Mouse (Mus musculus): ENCODE measurements around the gene 5830473C10Rik. TPM values are rescaled to one million over a fixed set of nuclear protein-coding genes. Genes with fewer than 3 reads are reported as not detected.
A peak's percentile ranks its signal among the peaks of the same experiment; 100 is the strongest.

The 5830473C10Rik gene
- polyA plus RNA-seq, 1 experiment from 2014 or later = 0.35 TPM

- Histone ChIP-seq H3K4me1 (replicated peaks; ENCODE audit: control insufficient read depth, insufficient read depth, low read length) (no peaks in the 10 kb centered on the region), H3K9me3 (ENCODE audit: control insufficient read depth) (no peaks in the 10 kb centered on the region), H3K27me3 (replicated peaks; ENCODE audit: control insufficient read depth, insufficient read depth, low read length) (no peaks in the 10 kb centered on the region), H3K36me3 (ENCODE audit: control insufficient read depth, insufficient read depth) (no peaks in the 10 kb centered on the region), H3K9ac (ENCODE audit: low read depth, low read length) (no peak overlapping the region), H3K4me3 (ENCODE audit: low read depth, low read length) (peak overlapping the region; percentile 22; the same call in 1 of the 2 replicates), H3K4me2 (replicated peaks; ENCODE audit: low read depth) (peak overlapping the region; percentile 58), H3K27ac (ENCODE audit: low read depth, low read length) (no peak overlapping the region)
- ATAC-seq = no peak
- TF ChIP-seq CTCF (IDR thresholded peaks at IDR 0.05; ENCODE audit: low read depth) = peak; percentile 98
- WGBS = 25% methylated on average over 25 of the region's 25 CpGs
Observed at GRCm38 (mm10) chr5:90588708-90589595, 28.0 kb downstream of the 5830473C10Rik start.

DNA sequence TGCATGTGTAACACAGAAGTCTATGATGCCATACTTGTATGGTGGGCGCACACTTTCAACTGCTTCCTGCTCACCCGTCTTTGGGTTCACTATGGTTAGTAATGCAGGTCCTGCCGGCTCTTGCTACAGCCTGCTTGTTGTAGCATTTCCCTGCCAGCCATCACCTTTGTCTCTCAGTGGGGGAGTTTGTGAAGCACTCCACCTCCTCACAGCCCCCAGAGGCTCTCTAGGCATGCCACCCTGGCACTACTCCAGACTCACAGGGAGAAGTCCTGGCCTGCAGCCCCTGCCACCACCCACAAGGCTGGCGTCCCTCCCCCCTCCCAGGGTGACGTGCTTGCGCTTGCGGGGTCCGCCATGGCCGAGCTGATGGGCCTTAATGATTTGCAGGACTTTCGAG is 29.8 kb downstream of the 5830473C10Rik start:
- Histone ChIP-seq H3K27ac (ENCODE audit: low read depth, low read length) (no peak overlapping the region), H3K36me3 (ENCODE audit: control insufficient read depth, insufficient read depth) (no peaks in the 10 kb centered on the region), H3K4me2 (replicated peaks; ENCODE audit: low read depth) (no peak overlapping the region), H3K4me1 (replicated peaks; ENCODE audit: control insufficient read depth, insufficient read depth, low read length) (no peaks in the 10 kb centered on the region), H3K27me3 (replicated peaks; ENCODE audit: control insufficient read depth, insufficient read depth, low read length) (no peaks in the 10 kb centered on the region), H3K4me3 (ENCODE audit: low read depth, low read length) (no peak overlapping the region), H3K9ac (ENCODE audit: low read depth, low read length) (no peak overlapping the region), H3K9me3 (ENCODE audit: control insufficient read depth) (no peaks in the 10 kb centered on the region)
- ATAC-seq = no peak
- TF ChIP-seq CTCF (IDR thresholded peaks at IDR 0.05; ENCODE audit: low read depth) = no peak
- 87% methylated on average over 10 of the region's 10 CpGs for WGBS

DNA sequence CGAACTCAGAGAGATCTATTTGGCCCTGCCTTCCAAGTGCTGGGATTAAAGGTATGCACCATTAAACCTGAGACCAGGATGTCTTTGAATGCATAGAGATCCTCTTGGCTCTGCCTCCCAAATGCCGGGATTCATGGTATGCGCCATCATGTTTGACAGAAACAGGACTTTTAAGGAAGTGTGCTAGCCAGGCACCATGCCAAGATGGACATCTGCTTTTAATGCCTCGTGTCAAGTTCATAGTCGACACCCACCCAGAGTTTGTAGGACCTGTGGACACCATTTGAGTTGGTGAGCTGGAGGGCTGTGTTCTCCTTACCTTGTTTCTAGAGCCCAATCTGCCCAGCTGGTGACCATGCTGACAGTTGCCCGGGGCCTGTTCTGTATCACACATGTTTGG is 31.0 kb downstream of the 5830473C10Rik start:
- H3K27me3 ChIP-seq (replicated peaks; ENCODE audit: control insufficient read depth, insufficient read depth, low read length) = no peaks in the 10 kb centered on the region
- TF ChIP-seq CTCF (IDR thresholded peaks at IDR 0.05; ENCODE audit: low read depth) = no peak
- 75% methylated on average over 6 of the region's 6 CpGs for WGBS
- H3K4me2 ChIP-seq (replicated peaks; ENCODE audit: low read depth) = no peak overlapping the region
- H3K4me3 ChIP-seq (ENCODE audit: low read depth, low read length) = no peak overlapping the region
- no peak overlapping the region for H3K9ac ChIP-seq (ENCODE audit: low read depth, low read length)
- no peaks in the 10 kb centered on the region for H3K9me3 ChIP-seq (ENCODE audit: control insufficient read depth)
- H3K4me1 ChIP-seq (replicated peaks; ENCODE audit: control insufficient read depth, insufficient read depth, low read length) = no peaks in the 10 kb centered on the region
- ATAC-seq = no peak
- no peak overlapping the region for H3K27ac ChIP-seq (ENCODE audit: low read depth, low read length)
- no peaks in the 10 kb centered on the region for H3K36me3 ChIP-seq (ENCODE audit: control insufficient read depth, insufficient read depth)

- Histone ChIP-seq H3K4me2 (replicated peaks; ENCODE audit: low read depth) (no peak overlapping the region), H3K9ac (ENCODE audit: low read depth, low read length) (no peak overlapping the region), H3K9me3 (ENCODE audit: control insufficient read depth) (no peaks in the 10 kb centered on the region), H3K27me3 (replicated peaks; ENCODE audit: control insufficient read depth, insufficient read depth, low read length) (no peaks in the 10 kb centered on the region), H3K27ac (ENCODE audit: low read depth, low read length) (no peak overlapping the region), H3K4me1 (replicated peaks; ENCODE audit: control insufficient read depth, insufficient read depth, low read length) (no peaks in the 10 kb centered on the region), H3K4me3 (ENCODE audit: low read depth, low read length) (no peak overlapping the region), H3K36me3 (ENCODE audit: control insufficient read depth, insufficient read depth) (no peaks in the 10 kb centered on the region)
- WGBS = 72% methylated on average over 13 of the region's 13 CpGs
- no peak for ATAC-seq
- TF ChIP-seq CTCF (IDR thresholded peaks at IDR 0.05; ENCODE audit: low read depth) = no peak
Observed at GRCm38 (mm10) chr5:90594945-90595344, 34.0 kb downstream of the 5830473C10Rik start.

DNA sequence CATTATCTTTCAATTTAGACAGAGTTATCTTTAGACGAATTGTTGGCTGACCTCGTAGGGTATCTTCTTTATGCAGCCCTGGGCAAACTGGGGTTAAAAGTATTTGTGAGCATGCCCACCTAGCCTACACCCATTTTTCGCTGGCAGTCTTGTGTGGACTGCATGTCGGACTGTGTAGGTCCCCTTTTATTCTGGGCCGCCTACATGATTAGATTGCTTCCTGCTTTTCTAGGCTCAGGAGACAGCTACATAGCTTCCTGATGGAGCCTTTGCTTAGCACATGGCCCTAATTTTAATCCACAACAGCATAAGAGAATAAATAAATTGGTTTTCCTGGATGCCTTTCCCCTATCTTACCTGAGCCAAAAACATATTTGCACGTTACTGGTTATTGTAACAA is 35.2 kb downstream of the 5830473C10Rik start:
- TF ChIP-seq CTCF (IDR thresholded peaks at IDR 0.05; ENCODE audit: low read depth) = no peak

GRCm38 (mm10) chr5:90601469-90601868 is 40.6 kb downstream of the 5830473C10Rik start:
- Histone ChIP-seq H3K9me3 (ENCODE audit: control insufficient read depth) (no peaks in the 10 kb centered on the region), H3K9ac (ENCODE audit: low read depth, low read length) (no peak overlapping the region), H3K27ac (ENCODE audit: low read depth, low read length) (no peak overlapping the region), H3K4me3 (ENCODE audit: low read depth, low read length) (no peak overlapping the region), H3K4me1 (replicated peaks; ENCODE audit: control insufficient read depth, insufficient read depth, low read length) (peaks cover 5% of the 10 kb centered on the region; the same call in 1 of the 2 replicates), H3K36me3 (ENCODE audit: control insufficient read depth, insufficient read depth) (peaks cover 5% of the 10 kb centered on the region; the same call in 1 of the 2 replicates), H3K4me2 (replicated peaks; ENCODE audit: low read depth) (no peak overlapping the region), H3K27me3 (replicated peaks; ENCODE audit: control insufficient read depth, insufficient read depth, low read length) (no peaks in the 10 kb centered on the region)
- 12% methylated on average over 6 of the region's 6 CpGs for WGBS
- peak; percentile 81 for TF ChIP-seq CTCF (IDR thresholded peaks at IDR 0.05; ENCODE audit: low read depth)
- no peak for ATAC-seq

More for the DNA sequence above, 35.2 kb downstream of the 5830473C10Rik start:
- H3K27me3 ChIP-seq (replicated peaks; ENCODE audit: control insufficient read depth, insufficient read depth, low read length) = no peaks in the 10 kb centered on the region
- no peak overlapping the region for H3K9ac ChIP-seq (ENCODE audit: low read depth, low read length)
- H3K36me3 ChIP-seq (ENCODE audit: control insufficient read depth, insufficient read depth) = no peaks in the 10 kb centered on the region
- WGBS = 76% methylated on average over 6 of the region's 6 CpGs
- H3K4me2 ChIP-seq (replicated peaks; ENCODE audit: low read depth) = no peak overlapping the region
- no peaks in the 10 kb centered on the region for H3K4me1 ChIP-seq (replicated peaks; ENCODE audit: control insufficient read depth, insufficient read depth, low read length)
- no peak overlapping the region for H3K4me3 ChIP-seq (ENCODE audit: low read depth, low read length)
- H3K27ac ChIP-seq (ENCODE audit: low read depth, low read length) = no peak overlapping the region
- no peaks in the 10 kb centered on the region for H3K9me3 ChIP-seq (ENCODE audit: control insufficient read depth)
- ATAC-seq = no peak

Measured in intestine, postnatal 0 days (tissue).